Mouse (Mus musculus): ENCODE results near the gene Epb41l2. TPM values are rescaled to one million over a fixed set of nuclear protein-coding genes. Genes with fewer than 3 reads are reported as not detected.

Gene Epb41l2
- polyA plus RNA-seq, 1 experiment, result 37.9 TPM

DNA sequence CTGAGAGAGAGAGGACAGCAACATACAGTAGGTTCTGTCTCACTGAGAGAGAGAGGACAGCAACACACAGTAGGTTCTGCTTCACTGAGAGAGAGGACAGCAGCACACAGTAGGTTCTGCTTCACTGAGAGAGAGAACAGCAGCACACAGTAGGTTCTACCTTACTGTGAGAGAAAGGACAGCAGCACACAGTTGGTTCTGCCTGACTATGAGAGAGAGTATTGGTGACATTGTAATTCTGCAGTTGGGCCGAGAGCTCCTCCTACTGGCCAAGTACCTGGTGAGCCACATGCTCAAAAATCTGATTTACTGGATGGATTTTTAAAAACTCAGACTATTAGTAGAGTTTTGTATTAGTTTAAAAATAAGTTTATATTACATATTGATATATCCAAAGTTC, 128.9 kb downstream of the Epb41l2 start:
- H3ac ChIP-seq (ENCODE audit: control insufficient read depth, insufficient read length, low read depth), result no peak overlapping the region
- peaks cover 86% of the 10 kb centered on the region for H3K36me3 ChIP-seq (ENCODE audit: control insufficient read depth, insufficient read depth)
- H3K27me3 ChIP-seq (ENCODE audit: control insufficient read depth, insufficient read depth, insufficient read length), result no peaks in the 10 kb centered on the region
- no peak overlapping the region for H3K4me3 ChIP-seq (ENCODE audit: insufficient read depth, poor library complexity, severe bottlenecking)
- TF ChIP-seq MYOD1 (IDR thresholded peaks at IDR 0.05; ENCODE audit: control insufficient read depth, insufficient read length, low read depth) (no peak), CEBPB (IDR thresholded peaks at IDR 0.05; ENCODE audit: low read depth) (no peak), MAX (IDR thresholded peaks at IDR 0.05) (peak; percentile 69), MYOG (IDR thresholded peaks at IDR 0.05; ENCODE audit: control insufficient read depth, extremely low read depth, insufficient read length) (no peak), CTCF (IDR thresholded peaks at IDR 0.05; ENCODE audit: control insufficient read depth, insufficient read depth, insufficient read length) (peak; percentile 41)
- H3K79me2 ChIP-seq (ENCODE audit: control insufficient read depth, insufficient read depth), result no peaks in the 10 kb centered on the region
- no peaks in the 10 kb centered on the region for H3K79me3 ChIP-seq (ENCODE audit: low read depth)

DNA sequence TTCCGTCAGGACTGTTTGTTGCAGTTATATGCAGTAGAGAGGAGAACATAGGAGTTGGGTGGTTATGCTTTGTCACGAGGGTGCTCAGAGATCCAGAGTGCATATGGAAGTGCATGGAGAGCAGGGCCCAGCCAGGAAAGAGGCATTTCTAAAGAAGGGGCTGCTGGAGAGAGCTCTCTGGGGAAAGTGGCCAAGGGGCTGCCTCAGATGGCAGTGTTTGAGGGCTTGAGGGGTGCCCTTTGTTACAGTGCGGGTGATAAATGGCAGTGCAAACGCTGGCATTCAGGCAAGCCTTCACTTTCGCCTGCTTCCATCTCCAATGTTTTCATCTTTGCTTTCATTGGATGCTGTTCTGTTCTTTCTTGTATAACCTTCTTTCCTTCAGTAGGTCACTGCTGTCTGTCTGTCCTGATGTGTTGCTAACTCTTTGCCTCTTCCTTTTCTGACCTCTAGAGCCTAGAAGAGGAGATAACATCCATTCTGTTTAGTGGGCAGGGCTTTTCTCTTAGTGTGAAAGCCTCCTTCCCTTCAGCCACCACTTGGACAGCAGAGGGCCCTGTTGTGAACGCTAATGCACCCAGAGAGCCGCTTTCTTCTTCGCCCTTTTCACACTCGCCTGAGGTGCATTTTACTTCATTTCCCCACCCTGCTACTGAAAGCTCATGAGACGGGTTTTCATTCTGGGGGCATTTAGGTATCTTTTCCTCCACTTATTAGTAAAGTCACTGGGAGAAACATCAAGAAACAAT, 139.9 kb downstream of the Epb41l2 start:
- no peaks in the 10 kb centered on the region for H3K79me3 ChIP-seq (ENCODE audit: low read depth)
- no peaks in the 10 kb centered on the region for H3K27me3 ChIP-seq (ENCODE audit: control insufficient read depth, insufficient read depth, insufficient read length)
- no peak overlapping the region for H3ac ChIP-seq (ENCODE audit: control insufficient read depth, insufficient read length, low read depth)
- peaks cover 74% of the 10 kb centered on the region for H3K36me3 ChIP-seq (ENCODE audit: control insufficient read depth, insufficient read depth)
- H3K4me3 ChIP-seq (ENCODE audit: insufficient read depth, poor library complexity, severe bottlenecking), result no peak overlapping the region
- TF ChIP-seq CTCF (IDR thresholded peaks at IDR 0.05; ENCODE audit: control insufficient read depth, insufficient read depth, insufficient read length) (no peak), FOSL1 (IDR thresholded peaks at IDR 0.05; ENCODE audit: insufficient read depth, low read length, poor library complexity, severe bottlenecking) (no peak), CEBPB (IDR thresholded peaks at IDR 0.05; ENCODE audit: low read depth) (no peak), USF1 (IDR thresholded peaks at IDR 0.05; ENCODE audit: low read depth) (no peak), MYOG (IDR thresholded peaks at IDR 0.05; ENCODE audit: control insufficient read depth, extremely low read depth, insufficient read length) (no peak), MAX (IDR thresholded peaks at IDR 0.05) (no peak), MYOD1 (IDR thresholded peaks at IDR 0.05; ENCODE audit: control insufficient read depth, insufficient read length, low read depth) (no peak)
- no peaks in the 10 kb centered on the region for H3K79me2 ChIP-seq (ENCODE audit: control insufficient read depth, insufficient read depth)

DNA sequence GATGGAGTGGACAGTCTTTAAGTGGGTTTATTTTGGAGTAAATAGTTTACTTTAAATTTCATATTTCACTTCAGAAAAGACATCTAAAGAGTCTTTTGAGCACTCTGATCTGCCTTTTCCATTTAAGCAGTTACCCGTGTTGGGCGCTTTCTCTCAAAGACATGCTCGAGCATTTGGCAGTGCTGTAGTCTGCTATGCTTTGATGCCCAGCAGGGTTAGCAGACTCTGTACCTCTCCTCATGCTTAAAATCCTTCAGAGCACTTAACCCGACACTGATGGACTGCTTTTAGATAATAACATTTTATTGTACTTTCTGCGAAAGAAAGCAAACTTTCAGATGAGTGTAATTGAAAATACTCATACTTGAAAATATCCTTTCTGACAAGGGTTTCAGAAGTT, 143.7 kb downstream of the Epb41l2 start:
- no peaks in the 10 kb centered on the region for H3K79me2 ChIP-seq (ENCODE audit: control insufficient read depth, insufficient read depth)
- no peaks in the 10 kb centered on the region for H3K27me3 ChIP-seq (ENCODE audit: control insufficient read depth, insufficient read depth, insufficient read length)
- H3K36me3 ChIP-seq (ENCODE audit: control insufficient read depth, insufficient read depth), result peaks cover 72% of the 10 kb centered on the region
- H3K79me3 ChIP-seq (ENCODE audit: low read depth), result no peaks in the 10 kb centered on the region
- TF ChIP-seq USF1 (IDR thresholded peaks at IDR 0.05; ENCODE audit: low read depth) (no peak), MYOG (IDR thresholded peaks at IDR 0.05; ENCODE audit: control insufficient read depth, extremely low read depth, insufficient read length) (no peak), CEBPB (IDR thresholded peaks at IDR 0.05; ENCODE audit: low read depth) (no peak), MYOD1 (IDR thresholded peaks at IDR 0.05; ENCODE audit: control insufficient read depth, insufficient read length, low read depth) (no peak), FOSL1 (IDR thresholded peaks at IDR 0.05; ENCODE audit: insufficient read depth, low read length, poor library complexity, severe bottlenecking) (no peak), CTCF (IDR thresholded peaks at IDR 0.05; ENCODE audit: control insufficient read depth, insufficient read depth, insufficient read length) (no peak), MAX (IDR thresholded peaks at IDR 0.05) (no peak)
- no peak overlapping the region for H3ac ChIP-seq (ENCODE audit: control insufficient read depth, insufficient read length, low read depth)
- H3K4me3 ChIP-seq (ENCODE audit: insufficient read depth, poor library complexity, severe bottlenecking), result no peak overlapping the region

DNA sequence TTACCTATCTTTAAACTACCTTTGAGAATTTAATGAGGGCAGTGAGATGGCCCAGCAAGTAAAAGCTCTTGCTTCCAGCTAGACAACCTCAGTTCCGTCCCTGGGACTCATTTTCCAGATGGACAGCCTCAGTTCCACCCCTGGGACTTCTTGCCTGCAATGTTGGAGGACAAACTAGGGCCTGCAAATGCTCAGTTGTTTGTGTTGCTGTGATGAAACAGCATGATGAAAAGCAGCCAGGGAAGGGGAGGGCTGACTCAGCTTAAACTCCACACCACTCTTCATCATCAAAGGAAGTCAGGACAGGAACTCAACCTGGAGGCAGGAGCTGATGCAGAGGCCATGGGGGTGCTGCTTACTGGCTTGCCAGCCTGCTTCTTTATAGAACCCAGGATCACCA, 154.2 kb downstream of the Epb41l2 start:
- no peaks in the 10 kb centered on the region for H3K79me3 ChIP-seq (ENCODE audit: low read depth)
- no peaks in the 10 kb centered on the region for H3K27me3 ChIP-seq (ENCODE audit: control insufficient read depth, insufficient read depth, insufficient read length)
- TF ChIP-seq FOSL1 (IDR thresholded peaks at IDR 0.05; ENCODE audit: insufficient read depth, low read length, poor library complexity, severe bottlenecking) (no peak), MYOD1 (IDR thresholded peaks at IDR 0.05; ENCODE audit: control insufficient read depth, insufficient read length, low read depth) (no peak)
- H3K79me2 ChIP-seq (ENCODE audit: control insufficient read depth, insufficient read depth), result no peaks in the 10 kb centered on the region
- no peak overlapping the region for H3K4me3 ChIP-seq (ENCODE audit: insufficient read depth, poor library complexity, severe bottlenecking)
- H3ac ChIP-seq (ENCODE audit: control insufficient read depth, insufficient read length, low read depth), result no peak overlapping the region
- peaks cover 68% of the 10 kb centered on the region for H3K36me3 ChIP-seq (ENCODE audit: control insufficient read depth, insufficient read depth)

DNA sequence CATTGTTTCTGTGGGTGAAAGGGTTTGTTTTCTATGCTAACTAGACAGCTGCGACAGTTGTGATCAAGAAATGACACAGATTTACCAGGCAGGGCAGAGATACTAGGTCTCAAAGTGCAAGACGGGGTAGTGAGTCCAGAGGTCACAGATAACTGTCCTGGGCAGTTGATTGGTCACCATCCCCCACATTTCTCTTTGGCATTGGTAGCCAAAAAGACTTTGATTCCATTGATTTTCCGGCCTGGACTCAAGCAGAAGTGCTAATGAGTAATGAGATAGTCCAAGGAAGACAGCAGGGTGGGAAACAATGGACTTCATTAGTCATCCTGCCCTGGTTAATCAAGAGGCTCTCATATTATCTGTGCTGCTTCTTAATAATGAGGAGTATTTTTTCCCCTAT, 160.4 kb downstream of the Epb41l2 start:
- Histone ChIP-seq H3K79me3 (ENCODE audit: low read depth) (no peaks in the 10 kb centered on the region), H3K4me3 (ENCODE audit: insufficient read depth, poor library complexity, severe bottlenecking) (no peak overlapping the region), H3ac (ENCODE audit: control insufficient read depth, insufficient read length, low read depth) (no peak overlapping the region), H3K79me2 (ENCODE audit: control insufficient read depth, insufficient read depth) (no peaks in the 10 kb centered on the region), H3K27me3 (ENCODE audit: control insufficient read depth, insufficient read depth, insufficient read length) (no peaks in the 10 kb centered on the region), H3K36me3 (ENCODE audit: control insufficient read depth, insufficient read depth) (peaks cover 56% of the 10 kb centered on the region)
- TF ChIP-seq MYOG (IDR thresholded peaks at IDR 0.05; ENCODE audit: control insufficient read depth, extremely low read depth, insufficient read length) (no peak), FOSL1 (IDR thresholded peaks at IDR 0.05; ENCODE audit: insufficient read depth, low read length, poor library complexity, severe bottlenecking) (no peak), USF1 (IDR thresholded peaks at IDR 0.05; ENCODE audit: low read depth) (no peak), CEBPB (IDR thresholded peaks at IDR 0.05; ENCODE audit: low read depth) (no peak), MAX (IDR thresholded peaks at IDR 0.05) (no peak), MYOD1 (IDR thresholded peaks at IDR 0.05; ENCODE audit: control insufficient read depth, insufficient read length, low read depth) (no peak), CTCF (IDR thresholded peaks at IDR 0.05; ENCODE audit: control insufficient read depth, insufficient read depth, insufficient read length) (no peak)

DNA sequence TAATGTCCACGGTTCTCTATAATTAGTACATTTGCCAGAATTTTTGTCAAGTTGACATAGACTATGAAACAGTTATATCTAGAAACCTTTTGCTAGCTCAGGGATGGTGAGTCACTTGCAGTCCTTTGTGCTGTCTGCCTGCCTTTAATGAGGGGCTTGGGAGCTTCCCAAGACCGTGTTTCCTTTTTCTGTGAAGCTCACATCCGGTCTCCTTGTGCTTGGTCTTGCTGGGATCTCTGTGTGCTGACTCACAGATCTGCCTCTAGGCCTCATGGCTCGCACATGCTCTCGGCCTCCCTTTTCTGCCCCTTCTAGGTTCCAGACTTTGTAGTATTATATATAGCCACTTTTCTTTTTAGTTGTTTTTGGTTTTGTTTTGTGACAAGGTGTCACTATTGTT, 160.8 kb downstream of the Epb41l2 start:
- H3K79me3 ChIP-seq (ENCODE audit: low read depth), result no peaks in the 10 kb centered on the region
- H3K27me3 ChIP-seq (ENCODE audit: control insufficient read depth, insufficient read depth, insufficient read length), result no peaks in the 10 kb centered on the region
- peaks cover 54% of the 10 kb centered on the region for H3K36me3 ChIP-seq (ENCODE audit: control insufficient read depth, insufficient read depth)
- no peak overlapping the region for H3K4me3 ChIP-seq (ENCODE audit: insufficient read depth, poor library complexity, severe bottlenecking)
- H3K79me2 ChIP-seq (ENCODE audit: control insufficient read depth, insufficient read depth), result no peaks in the 10 kb centered on the region
- TF ChIP-seq MAX (IDR thresholded peaks at IDR 0.05), result peak; percentile 98
- TF ChIP-seq CTCF (IDR thresholded peaks at IDR 0.05; ENCODE audit: control insufficient read depth, insufficient read depth, insufficient read length), result no peak
- peak; percentile 3 for TF ChIP-seq FOSL1 (IDR thresholded peaks at IDR 0.05; ENCODE audit: insufficient read depth, low read length, poor library complexity, severe bottlenecking)
- no peak overlapping the region for H3ac ChIP-seq (ENCODE audit: control insufficient read depth, insufficient read length, low read depth)

Data from C2C12 (cell line).